Mouse (Mus musculus): ENCODE results near the gene Diras2. TPM values are rescaled to one million over a fixed set of nuclear protein-coding genes. Genes with fewer than 3 reads are reported as not detected.
"Not testable (repeated sequence)": the region's sequence is repeated elsewhere in the genome, so short reads cannot be mapped to it uniquely, and the experiment has no call there.

Gene Diras2
- total and polyA plus RNA-seq, 2 experiments, result 0.02 TPM; not detected in 1

DNA sequence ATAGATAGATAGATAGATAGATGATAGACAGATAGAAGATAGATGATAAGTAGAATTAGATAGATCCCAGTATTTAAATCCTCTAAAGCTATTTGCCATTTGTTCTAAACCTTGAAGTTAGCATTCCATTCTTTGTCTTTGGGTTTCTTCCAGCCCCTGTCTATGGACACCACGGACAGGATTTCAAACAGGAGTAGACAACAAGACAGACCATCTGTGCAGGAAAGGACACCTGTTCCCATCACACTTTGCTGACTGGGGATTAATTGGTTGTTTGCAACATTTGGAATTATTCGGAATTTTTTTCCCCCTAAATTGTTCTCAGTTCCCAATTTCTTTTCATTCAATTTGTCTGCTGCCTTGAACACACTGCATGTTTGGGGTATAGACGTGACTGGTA, 17.5 kb downstream of the Diras2 start:
- Histone ChIP-seq H3K4me1 (ENCODE audit: control insufficient read depth, insufficient read depth, low read length) (no peaks in the 10 kb centered on the region), H3K4me3 (ENCODE audit: insufficient read depth, low read depth, low read length) (no peak overlapping the region), H3K27me3 (ENCODE audit: control insufficient read depth, insufficient read depth, low read length) (no peaks in the 10 kb centered on the region), H3K27ac (replicated peaks; ENCODE audit: insufficient read depth, low read depth, low read length) (no peak overlapping the region), H3K36me3 (ENCODE audit: control insufficient read depth, insufficient read depth, low read length) (no peaks in the 10 kb centered on the region), H3K9ac (ENCODE audit: low read depth, low read length) (no peak overlapping the region), H3K79me2 (ENCODE audit: control insufficient read depth, insufficient read depth, low read length) (no peaks in the 10 kb centered on the region)
- 78% methylated on average over 3 of the region's 3 CpGs for WGBS
- TF ChIP-seq POLR2A (IDR thresholded peaks at IDR 0.05; ENCODE audit: extremely low read depth, insufficient read depth, low read length) (no peak), CTCF (IDR thresholded peaks at IDR 0.05; ENCODE audit: low read depth, low read length) (no peak)
- DNase-seq (ENCODE audit: extremely low read depth, low read depth, low spot score), result no peak

DNA sequence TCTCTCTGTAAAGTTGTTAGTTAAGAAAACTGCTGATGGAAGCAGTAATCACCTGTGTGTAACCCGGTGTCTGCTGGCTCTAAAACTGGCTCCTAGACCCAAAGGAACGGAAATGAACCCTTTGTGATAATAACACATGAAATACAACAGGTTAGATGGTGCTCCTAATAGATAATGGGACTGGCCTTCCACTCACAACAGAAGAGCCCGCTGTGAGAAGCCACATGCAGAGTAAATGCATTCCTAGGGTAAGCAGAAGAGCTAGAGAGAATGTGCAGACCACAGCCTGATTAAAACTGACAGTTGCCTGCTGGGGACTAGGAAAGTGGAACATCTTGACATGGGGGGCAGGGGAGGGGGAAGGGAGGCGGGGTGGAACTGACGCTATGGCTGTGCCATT, 18.7 kb downstream of the Diras2 start:
- H3K4me1 ChIP-seq (ENCODE audit: control insufficient read depth, insufficient read depth, low read length), result no peaks in the 10 kb centered on the region

DNA sequence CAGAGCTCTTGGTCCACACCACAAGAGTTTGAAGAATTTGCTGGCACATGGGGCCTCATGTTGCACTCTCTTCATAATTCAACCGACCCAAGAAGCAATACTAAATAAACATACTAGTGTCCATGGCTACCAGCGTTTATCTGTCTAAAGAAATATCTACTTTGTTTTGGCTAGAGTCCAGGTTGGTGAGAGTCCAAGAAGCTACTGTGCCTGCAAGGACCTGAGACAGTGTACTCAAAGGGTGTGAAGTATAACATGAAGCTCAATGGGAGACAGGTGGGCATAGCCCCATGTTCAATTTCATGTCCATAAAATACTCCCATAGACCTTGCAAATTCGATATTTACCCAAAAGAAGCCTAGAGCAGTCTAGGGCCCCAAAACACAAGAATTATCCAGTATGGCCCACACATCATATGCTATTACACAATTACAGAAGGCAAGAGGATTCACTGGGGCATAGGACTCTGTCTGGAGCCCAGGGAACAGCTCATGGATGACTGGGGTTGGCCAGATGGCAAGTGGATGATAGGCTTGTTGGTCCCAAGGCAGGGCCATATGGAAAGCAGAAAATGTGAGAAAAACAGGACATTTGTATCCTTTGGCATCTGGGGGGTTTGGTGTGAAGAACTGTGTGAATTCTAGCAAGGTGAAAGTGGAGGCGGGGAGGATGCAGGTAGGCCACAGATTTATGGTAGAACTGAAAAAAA, 20.8 kb downstream of the Diras2 start:
- Histone ChIP-seq H3K27ac (replicated peaks; ENCODE audit: insufficient read depth, low read depth, low read length) (no peak overlapping the region), H3K79me2 (ENCODE audit: control insufficient read depth, insufficient read depth, low read length) (no peaks in the 10 kb centered on the region), H3K4me3 (ENCODE audit: insufficient read depth, low read depth, low read length) (no peak overlapping the region), H3K4me1 (ENCODE audit: control insufficient read depth, insufficient read depth, low read length) (no peaks in the 10 kb centered on the region), H3K36me3 (ENCODE audit: control insufficient read depth, insufficient read depth, low read length) (no peaks in the 10 kb centered on the region), H3K27me3 (ENCODE audit: control insufficient read depth, insufficient read depth, low read length) (no peaks in the 10 kb centered on the region), H3K9ac (ENCODE audit: low read depth, low read length) (no peak overlapping the region)
- DNase-seq (ENCODE audit: extremely low read depth, low read depth, low spot score), result no peak
- TF ChIP-seq CTCF (IDR thresholded peaks at IDR 0.05; ENCODE audit: low read depth, low read length) (no peak), POLR2A (IDR thresholded peaks at IDR 0.05; ENCODE audit: extremely low read depth, insufficient read depth, low read length) (no peak)
- WGBS, result 56% methylated on average over 4 of the region's 4 CpGs

More for the DNA sequence above, 18.7 kb downstream of the Diras2 start:
- 72% methylated on average over 5 of the region's 5 CpGs for WGBS
- no peak for TF ChIP-seq CTCF (IDR thresholded peaks at IDR 0.05; ENCODE audit: low read depth, low read length)
- no peak for TF ChIP-seq POLR2A (IDR thresholded peaks at IDR 0.05; ENCODE audit: extremely low read depth, insufficient read depth, low read length)
- no peak overlapping the region for H3K4me3 ChIP-seq (ENCODE audit: insufficient read depth, low read depth, low read length)
- H3K9ac ChIP-seq (ENCODE audit: low read depth, low read length), result no peak overlapping the region
- H3K36me3 ChIP-seq (ENCODE audit: control insufficient read depth, insufficient read depth, low read length), result no peaks in the 10 kb centered on the region
- no peaks in the 10 kb centered on the region for H3K27me3 ChIP-seq (ENCODE audit: control insufficient read depth, insufficient read depth, low read length)
- DNase-seq (ENCODE audit: extremely low read depth, low read depth, low spot score), result no peak
- H3K79me2 ChIP-seq (ENCODE audit: control insufficient read depth, insufficient read depth, low read length), result no peaks in the 10 kb centered on the region
- H3K27ac ChIP-seq (replicated peaks; ENCODE audit: insufficient read depth, low read depth, low read length), result no peak overlapping the region

DNA sequence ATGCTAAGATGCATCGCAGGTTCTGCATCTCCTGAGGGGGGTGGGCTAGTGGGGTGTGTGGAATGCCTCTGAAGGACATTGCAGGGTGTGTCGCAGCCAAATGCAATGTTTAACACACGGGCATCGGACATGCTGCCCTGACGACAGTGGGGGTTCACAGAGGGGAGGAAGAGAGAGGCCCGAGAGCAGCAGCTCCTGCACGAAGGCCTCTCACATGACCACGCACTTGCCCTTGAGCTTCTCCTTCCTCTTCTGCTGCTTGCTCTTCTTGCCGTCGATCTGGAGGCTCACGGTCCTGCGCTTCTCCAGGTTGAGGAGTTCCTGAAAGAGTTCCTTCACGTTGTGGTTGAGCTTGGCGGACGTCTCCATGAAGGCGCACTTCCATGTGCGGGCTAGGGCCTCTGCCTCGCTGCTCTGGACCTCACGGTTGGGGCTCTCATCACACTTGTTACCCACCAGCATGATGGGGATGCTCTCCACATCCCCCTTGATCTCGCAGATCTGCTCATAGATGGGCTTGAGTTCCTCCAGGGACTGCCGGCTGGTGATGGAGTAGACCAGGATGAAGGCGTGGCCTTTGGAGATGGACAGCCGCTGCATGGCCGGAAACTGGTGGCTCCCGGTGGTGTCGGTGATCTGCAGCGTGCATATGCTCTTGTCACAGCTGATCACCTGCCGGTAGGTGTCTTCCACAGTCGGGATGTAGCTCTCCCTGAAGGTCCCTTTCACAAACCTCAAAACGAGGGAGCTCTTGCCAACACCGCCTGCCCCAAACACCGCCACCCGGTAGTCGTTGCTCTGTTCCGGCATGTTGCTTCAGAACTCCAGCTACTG, 23.4 kb downstream of the Diras2 start:
- TF ChIP-seq POLR2A (IDR thresholded peaks at IDR 0.05; ENCODE audit: extremely low read depth, insufficient read depth, low read length) (no peak), CTCF (IDR thresholded peaks at IDR 0.05; ENCODE audit: low read depth, low read length) (no peak)
- Histone ChIP-seq H3K4me3 (ENCODE audit: insufficient read depth, low read depth, low read length) (no peak overlapping the region), H3K79me2 (ENCODE audit: control insufficient read depth, insufficient read depth, low read length) (no peaks in the 10 kb centered on the region), H3K27ac (replicated peaks; ENCODE audit: insufficient read depth, low read depth, low read length) (no peak overlapping the region), H3K4me1 (ENCODE audit: control insufficient read depth, insufficient read depth, low read length) (no peaks in the 10 kb centered on the region), H3K9ac (ENCODE audit: low read depth, low read length) (no peak overlapping the region), H3K27me3 (ENCODE audit: control insufficient read depth, insufficient read depth, low read length) (no peaks in the 10 kb centered on the region), H3K36me3 (ENCODE audit: control insufficient read depth, insufficient read depth, low read length) (no peaks in the 10 kb centered on the region)
- 86% methylated on average over 35 of the region's 35 CpGs for WGBS
- no peak for DNase-seq (ENCODE audit: extremely low read depth, low read depth, low spot score)

GRCm38 (mm10) chr13:52506822-52507221, 24.3 kb downstream of the Diras2 start:
- H3K27ac ChIP-seq (replicated peaks; ENCODE audit: insufficient read depth, low read depth, low read length); DNase-seq (ENCODE audit: extremely low read depth, low read depth, low spot score); H3K4me1 ChIP-seq (ENCODE audit: control insufficient read depth, insufficient read depth, low read length); H3K4me3 ChIP-seq (ENCODE audit: insufficient read depth, low read depth, low read length); H3K27me3 ChIP-seq (ENCODE audit: control insufficient read depth, insufficient read depth, low read length); H3K79me2 ChIP-seq (ENCODE audit: control insufficient read depth, insufficient read depth, low read length); H3K9ac ChIP-seq (ENCODE audit: low read depth, low read length); H3K36me3 ChIP-seq (ENCODE audit: control insufficient read depth, insufficient read depth, low read length): not testable (repeated sequence)
- 72% methylated on average over 3 of the region's 3 CpGs for WGBS

DNA sequence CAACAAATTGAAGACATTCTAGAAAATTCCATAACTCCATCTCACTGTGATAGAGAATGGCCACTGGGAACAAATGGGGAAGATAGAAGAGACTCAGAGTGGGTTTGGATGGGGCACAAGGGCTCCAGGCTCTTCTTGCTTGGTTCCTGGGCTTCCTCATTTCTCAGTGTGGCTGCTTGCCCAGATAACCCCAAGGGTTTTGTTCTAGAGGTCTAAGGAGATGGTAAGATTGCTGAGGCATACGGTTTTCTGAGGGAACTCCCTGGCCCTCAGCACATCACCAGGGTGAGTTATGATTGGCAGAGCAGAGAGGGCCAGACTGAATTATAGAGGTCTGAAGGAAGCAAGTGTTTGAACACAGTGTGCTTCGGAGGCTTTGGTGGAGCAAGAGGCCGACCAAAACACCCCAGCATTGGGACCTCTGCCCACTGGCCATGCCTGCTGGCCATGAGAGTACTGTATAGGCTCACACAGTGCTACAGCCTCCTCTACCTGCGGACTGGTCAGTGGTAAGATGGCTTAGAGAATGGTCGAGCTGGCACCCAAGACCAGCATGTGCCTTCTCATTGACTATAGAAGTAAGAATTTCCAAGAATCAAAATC, 25.3 kb downstream of the Diras2 start:
- 71% methylated on average over 5 of the region's 5 CpGs for WGBS
- H3K4me1 ChIP-seq (ENCODE audit: control insufficient read depth, insufficient read depth, low read length); H3K9ac ChIP-seq (ENCODE audit: low read depth, low read length); H3K4me3 ChIP-seq (ENCODE audit: insufficient read depth, low read depth, low read length); DNase-seq (ENCODE audit: extremely low read depth, low read depth, low spot score); H3K36me3 ChIP-seq (ENCODE audit: control insufficient read depth, insufficient read depth, low read length); H3K79me2 ChIP-seq (ENCODE audit: control insufficient read depth, insufficient read depth, low read length); H3K27ac ChIP-seq (replicated peaks; ENCODE audit: insufficient read depth, low read depth, low read length); H3K27me3 ChIP-seq (ENCODE audit: control insufficient read depth, insufficient read depth, low read length): not testable (repeated sequence)
